Mouse (Mus musculus): ENCODE results near the gene Slc29a2. TPM values are rescaled to one million over a fixed set of nuclear protein-coding genes. Genes with fewer than 3 reads are reported as not detected.

The Slc29a2 gene
- total and polyA plus RNA-seq, 2 experiments: 0.28 to 2.3 TPM

GRCm38 (mm10) chr19:5041588-5041987, 17.9 kb downstream of the Slc29a2 start:
- Histone ChIP-seq H3K79me2 (ENCODE audit: control insufficient read depth, insufficient read depth, low read length) (peaks cover 9% of the 10 kb centered on the region; the same call in 1 of the 2 replicates), H3K27ac (replicated peaks; ENCODE audit: insufficient read depth, low read depth, low read length) (peak overlapping the region; percentile 32), H3K4me3 (ENCODE audit: insufficient read depth, low read depth, low read length) (peak overlapping the region; percentile 89), H3K9ac (ENCODE audit: low read depth, low read length) (peak overlapping the region; percentile 93), H3K27me3 (ENCODE audit: control insufficient read depth, insufficient read depth, low read length) (no peaks in the 10 kb centered on the region), H3K4me1 (ENCODE audit: control insufficient read depth, insufficient read depth, low read length) (peaks cover 13% of the 10 kb centered on the region), H3K36me3 (ENCODE audit: control insufficient read depth, insufficient read depth, low read length) (no peaks in the 10 kb centered on the region; the same call in 1 of the 2 replicates)
- TF ChIP-seq POLR2A (IDR thresholded peaks at IDR 0.05; ENCODE audit: extremely low read depth, insufficient read depth, low read length) (no peak), CTCF (IDR thresholded peaks at IDR 0.05; ENCODE audit: low read depth, low read length) (no peak)
- no peak for DNase-seq (ENCODE audit: extremely low read depth, low read depth, low spot score)
- 2% methylated on average over 16 of the region's 16 CpGs for WGBS

- Histone ChIP-seq H3K27ac (replicated peaks; ENCODE audit: insufficient read depth, low read depth, low read length) (no peak overlapping the region), H3K36me3 (ENCODE audit: control insufficient read depth, insufficient read depth, low read length) (peaks cover 2% of the 10 kb centered on the region; the same call in 1 of the 2 replicates), H3K4me1 (ENCODE audit: control insufficient read depth, insufficient read depth, low read length) (peaks cover 4% of the 10 kb centered on the region; the same call in 1 of the 2 replicates), H3K27me3 (ENCODE audit: control insufficient read depth, insufficient read depth, low read length) (no peaks in the 10 kb centered on the region), H3K79me2 (ENCODE audit: control insufficient read depth, insufficient read depth, low read length) (no peaks in the 10 kb centered on the region), H3K9ac (ENCODE audit: low read depth, low read length) (no peak overlapping the region), H3K4me3 (ENCODE audit: insufficient read depth, low read depth, low read length) (no peak overlapping the region)
- no peak for TF ChIP-seq POLR2A (IDR thresholded peaks at IDR 0.05; ENCODE audit: extremely low read depth, insufficient read depth, low read length)
- no peak for TF ChIP-seq CTCF (IDR thresholded peaks at IDR 0.05; ENCODE audit: low read depth, low read length)
- DNase-seq (ENCODE audit: extremely low read depth, low read depth, low spot score): no peak
- WGBS: 67% methylated on average over 4 of the region's 4 CpGs
Observed at GRCm38 (mm10) chr19:5045531-5045930, 21.9 kb downstream of the Slc29a2 start.

GRCm38 (mm10) chr19:5048138-5049056, 24.7 kb downstream of the Slc29a2 start:
- TF ChIP-seq POLR2A (IDR thresholded peaks at IDR 0.05; ENCODE audit: extremely low read depth, insufficient read depth, low read length) (no peak), CTCF (IDR thresholded peaks at IDR 0.05; ENCODE audit: low read depth, low read length) (no peak)
- Histone ChIP-seq H3K27ac (replicated peaks; ENCODE audit: insufficient read depth, low read depth, low read length) (no peak overlapping the region), H3K36me3 (ENCODE audit: control insufficient read depth, insufficient read depth, low read length) (peaks cover 2% of the 10 kb centered on the region; the same call in 1 of the 2 replicates), H3K79me2 (ENCODE audit: control insufficient read depth, insufficient read depth, low read length) (no peaks in the 10 kb centered on the region), H3K4me3 (ENCODE audit: insufficient read depth, low read depth, low read length) (no peak overlapping the region), H3K9ac (ENCODE audit: low read depth, low read length) (no peak overlapping the region), H3K4me1 (ENCODE audit: control insufficient read depth, insufficient read depth, low read length) (no peaks in the 10 kb centered on the region), H3K27me3 (ENCODE audit: control insufficient read depth, insufficient read depth, low read length) (no peaks in the 10 kb centered on the region)
- no peak for DNase-seq (ENCODE audit: extremely low read depth, low read depth, low spot score)
- 86% methylated on average over 14 of the region's 14 CpGs for WGBS

- DNase-seq (ENCODE audit: extremely low read depth, low read depth, low spot score): no peak
- Histone ChIP-seq H3K27ac (replicated peaks; ENCODE audit: insufficient read depth, low read depth, low read length) (no peak overlapping the region), H3K4me1 (ENCODE audit: control insufficient read depth, insufficient read depth, low read length) (no peaks in the 10 kb centered on the region), H3K79me2 (ENCODE audit: control insufficient read depth, insufficient read depth, low read length) (no peaks in the 10 kb centered on the region), H3K9ac (ENCODE audit: low read depth, low read length) (no peak overlapping the region), H3K27me3 (ENCODE audit: control insufficient read depth, insufficient read depth, low read length) (no peaks in the 10 kb centered on the region), H3K4me3 (ENCODE audit: insufficient read depth, low read depth, low read length) (no peak overlapping the region), H3K36me3 (ENCODE audit: control insufficient read depth, insufficient read depth, low read length) (peaks cover 2% of the 10 kb centered on the region; the same call in 1 of the 2 replicates)
- TF ChIP-seq POLR2A (IDR thresholded peaks at IDR 0.05; ENCODE audit: extremely low read depth, insufficient read depth, low read length): no peak
- TF ChIP-seq CTCF (IDR thresholded peaks at IDR 0.05; ENCODE audit: low read depth, low read length): no peak
- 92% methylated on average over 6 of the region's 6 CpGs for WGBS
Observed at GRCm38 (mm10) chr19:5049325-5049724, 25.7 kb downstream of the Slc29a2 start.

- Histone ChIP-seq H3K36me3 (ENCODE audit: control insufficient read depth, insufficient read depth, low read length) (peaks cover 2% of the 10 kb centered on the region; the same call in 1 of the 2 replicates), H3K79me2 (ENCODE audit: control insufficient read depth, insufficient read depth, low read length) (no peaks in the 10 kb centered on the region), H3K4me1 (ENCODE audit: control insufficient read depth, insufficient read depth, low read length) (no peaks in the 10 kb centered on the region), H3K9ac (ENCODE audit: low read depth, low read length) (0 out of 2 replicates have a peak within 1 kb of the TSS, but pooled peaks have one; percentile 10), H3K27me3 (ENCODE audit: control insufficient read depth, insufficient read depth, low read length) (no peaks in the 10 kb centered on the region), H3K4me3 (ENCODE audit: insufficient read depth, low read depth, low read length) (peak within 1 kb of the TSS; percentile 33; the same call in 1 of the 2 replicates), H3K27ac (replicated peaks; ENCODE audit: insufficient read depth, low read depth, low read length) (no peak within 1 kb of the TSS)
- peak; percentile 16 for DNase-seq (ENCODE audit: extremely low read depth, low read depth, low spot score)
- TF ChIP-seq CTCF (IDR thresholded peaks at IDR 0.05; ENCODE audit: low read depth, low read length): peak; percentile 17; the same call in 1 of the 2 replicates
- TF ChIP-seq POLR2A (IDR thresholded peaks at IDR 0.05; ENCODE audit: extremely low read depth, insufficient read depth, low read length): no peak
- 32% methylated on average over 14 of the region's 14 CpGs for WGBS
Observed at GRCm38 (mm10) chr19:5050047-5050905, 26.6 kb downstream of the Slc29a2 start, which contains the start of gene Rin1. Rin1 (plus strand) TSS chr19:5050481.

All from liver, adult 2 months (tissue).